Mouse (Mus musculus) heart, postnatal 25 days (tissue): ENCODE measurements around the gene Tenm4. TPM values are rescaled to one million over a fixed set of nuclear protein-coding genes. Genes with fewer than 3 reads are reported as not detected.
"Not testable (repeated sequence)": the region's sequence is repeated elsewhere in the genome, so short reads cannot be mapped to it uniquely, and the experiment has no call there.

ENCODE experiments used
- DNase-seq: peaks from one replicate; pipeline ENCODE4 v3.0.0; 2022; ENCODE audit warnings: low spot score
- intact Hi-C: fragments of 180-260 bp; cut with DNase I; formaldehyde crosslinking; loops from one replicate; pipeline ENCODE4 v1.15.1; 2025
- total RNA-seq, 2 experiments: library from RNA; stranded (reverse); gene quantifications; 2 replicates each; pipeline ENCODE4 v1.2.3; 2021

Tenm4 gene
- total RNA-seq, 2 experiments from 2014 or later, result 1.0 to 1.1 TPM

- intact Hi-C loops, result no loop called here
- no peak for DNase-seq
These were observed 428.0 kb downstream of the Tenm4 start for GRCm38 (mm10) chr7:96599081-96599480.

GRCm38 (mm10) chr7:96600381-96600941 lies 429.4 kb downstream of the Tenm4 start:
- intact Hi-C loops, result no loop called here

GRCm38 (mm10) chr7:96604091-96604745 lies 433.2 kb downstream of the Tenm4 start:
- no peak for DNase-seq
- intact Hi-C loops, result no loop called here

More at GRCm38 (mm10) chr7:96600381-96600941, 429.4 kb downstream of the Tenm4 start:
- no peak for DNase-seq

GRCm38 (mm10) chr7:96605316-96605715 lies 434.3 kb downstream of the Tenm4 start:
- intact Hi-C loops, result no loop called here
- no peak for DNase-seq

GRCm38 (mm10) chr7:96609854-96610586 lies 439.0 kb downstream of the Tenm4 start:
- intact Hi-C loops, result no loop called here
- no peak for DNase-seq

GRCm38 (mm10) chr7:96617371-96617770 lies 446.3 kb downstream of the Tenm4 start:
- intact Hi-C loops, result no loop called here
- no peak for DNase-seq

- no peak for DNase-seq
- intact Hi-C loops, result loop anchor here (10.0 kb wide), 1 partner anchor 295 kb away; no protein-coding TSS in a partner anchor
These were observed 449.0 kb downstream of the Tenm4 start for GRCm38 (mm10) chr7:96619930-96620472.

- peak; percentile 10 for DNase-seq
- intact Hi-C loops, result loop anchor here (10.0 kb wide), 1 partner anchor 288 kb away; no protein-coding TSS in a partner anchor
These were observed 455.3 kb downstream of the Tenm4 start for GRCm38 (mm10) chr7:96626338-96626737.

GRCm38 (mm10) chr7:96630551-96630950 lies 459.5 kb downstream of the Tenm4 start:
- DNase-seq, intact Hi-C loops: not testable (repeated sequence)

- intact Hi-C loops, result no loop called here
- no peak for DNase-seq
These were observed 462.0 kb downstream of the Tenm4 start for GRCm38 (mm10) chr7:96633008-96633407.

- intact Hi-C loops, result no loop called here
- DNase-seq, result no peak
These were observed 464.9 kb downstream of the Tenm4 start for GRCm38 (mm10) chr7:96635830-96636440.

- DNase-seq, result no peak
- intact Hi-C loops, result no loop called here
These were observed 472.6 kb downstream of the Tenm4 start for GRCm38 (mm10) chr7:96643461-96644204.

- DNase-seq, result no peak
- intact Hi-C loops, result no loop called here
These were observed 473.1 kb downstream of the Tenm4 start for GRCm38 (mm10) chr7:96644205-96644531.

GRCm38 (mm10) chr7:96647657-96648056 lies 476.6 kb downstream of the Tenm4 start:
- DNase-seq, result no peak
- intact Hi-C loops, result no loop called here

- intact Hi-C loops, result no loop called here
- DNase-seq, result no peak
These were observed 477.6 kb downstream of the Tenm4 start for GRCm38 (mm10) chr7:96648606-96649005.

- intact Hi-C loops, result no loop called here
- no peak for DNase-seq
These were observed 478.1 kb downstream of the Tenm4 start for GRCm38 (mm10) chr7:96649171-96649570.

- no peak for DNase-seq
- intact Hi-C loops, result no loop called here
These were observed 479.4 kb downstream of the Tenm4 start for GRCm38 (mm10) chr7:96650435-96650834.

- intact Hi-C loops, result no loop called here
- no peak for DNase-seq
These were observed 480.0 kb downstream of the Tenm4 start for GRCm38 (mm10) chr7:96651055-96651454.

GRCm38 (mm10) chr7:96651626-96652341 lies 480.7 kb downstream of the Tenm4 start:
- intact Hi-C loops, result no loop called here

More at GRCm38 (mm10) chr7:96651626-96652341, 480.7 kb downstream of the Tenm4 start:
- DNase-seq, result no peak
